Mouse (Mus musculus): ENCODE measurements around the gene Vasp. TPM values are rescaled to one million over a fixed set of nuclear protein-coding genes. Genes with fewer than 3 reads are reported as not detected.

The Vasp gene
- total RNA-seq, 1 experiment from 2014 or later = 62.0 TPM

GRCm38 (mm10) chr7:19272173-19272764 is 652 bp upstream of the Vasp start:
- peak; percentile 87 for DNase-seq

DNA sequence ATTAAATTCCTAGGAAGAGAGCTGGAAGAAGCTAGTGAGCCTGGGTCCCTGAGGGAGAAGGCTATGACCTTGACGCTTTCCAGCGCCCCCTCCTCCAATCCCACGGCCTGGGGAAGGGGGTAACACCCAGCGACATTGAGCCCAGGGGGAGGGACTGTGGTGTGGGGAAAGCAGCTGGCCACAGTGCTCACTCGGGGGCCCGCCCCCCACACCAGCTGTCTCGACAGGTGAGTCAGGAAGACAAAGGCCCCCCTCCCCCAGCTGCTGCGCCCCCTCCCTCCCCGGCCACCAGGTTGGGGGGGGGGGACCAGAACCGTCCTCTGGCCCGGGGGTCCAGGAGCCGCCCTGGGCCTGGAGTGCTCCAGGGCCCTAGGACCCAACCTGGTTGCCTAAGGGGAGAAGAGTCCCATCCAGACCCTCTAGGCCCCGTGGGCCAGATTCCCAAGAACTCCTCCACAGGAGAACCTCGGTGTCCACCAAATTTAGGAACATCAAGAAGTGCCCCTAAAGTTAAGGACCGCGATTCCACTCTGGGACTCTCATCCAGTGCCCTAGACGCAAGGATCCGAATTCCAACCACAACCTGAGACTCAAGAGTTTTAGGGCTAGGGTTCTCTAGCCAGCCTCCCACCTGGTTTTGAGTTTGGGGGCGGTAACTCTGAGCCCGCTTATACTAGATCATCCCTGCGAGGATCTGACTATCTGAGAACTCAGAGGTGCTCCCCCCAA is 944 bp downstream of the Vasp start:
- DNase-seq = peak; percentile 43

DNA sequence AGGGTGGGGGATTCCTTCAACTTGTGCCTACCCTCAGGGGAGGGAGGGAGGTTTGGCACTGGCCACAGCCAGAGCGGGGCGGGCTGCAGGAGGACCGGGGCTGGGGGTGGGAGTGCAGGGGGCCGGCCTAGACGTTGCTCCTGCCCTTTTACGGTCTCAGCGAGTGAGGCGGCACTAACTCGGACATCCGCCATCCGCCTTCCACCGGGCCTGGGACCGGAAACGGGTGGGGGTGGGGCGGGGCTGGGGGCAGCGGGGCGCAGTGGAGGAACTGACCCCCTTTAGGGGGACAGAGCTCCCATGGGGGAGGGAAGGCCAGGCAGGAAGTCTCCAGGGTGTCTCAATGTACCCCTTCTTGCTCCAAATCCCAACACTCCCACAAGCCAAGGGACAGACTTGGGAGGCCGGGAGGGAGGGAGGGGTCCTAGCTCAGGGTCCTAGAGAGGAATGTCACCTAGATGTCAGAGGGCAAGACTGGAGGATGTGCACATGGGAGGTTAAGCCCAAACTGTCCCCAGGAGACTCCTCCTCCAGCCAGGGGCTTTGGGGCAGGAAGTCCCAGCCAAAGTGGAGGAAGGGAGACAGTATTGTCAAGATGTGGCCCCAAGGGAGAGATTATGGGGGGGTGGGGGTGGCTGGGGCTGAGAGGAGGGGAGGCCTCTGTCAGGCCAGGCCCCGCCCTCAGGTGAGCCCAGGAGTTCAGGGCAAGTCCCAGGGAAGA is 1.7 kb downstream of the Vasp start:
- peak; percentile 82 for DNase-seq

DNA sequence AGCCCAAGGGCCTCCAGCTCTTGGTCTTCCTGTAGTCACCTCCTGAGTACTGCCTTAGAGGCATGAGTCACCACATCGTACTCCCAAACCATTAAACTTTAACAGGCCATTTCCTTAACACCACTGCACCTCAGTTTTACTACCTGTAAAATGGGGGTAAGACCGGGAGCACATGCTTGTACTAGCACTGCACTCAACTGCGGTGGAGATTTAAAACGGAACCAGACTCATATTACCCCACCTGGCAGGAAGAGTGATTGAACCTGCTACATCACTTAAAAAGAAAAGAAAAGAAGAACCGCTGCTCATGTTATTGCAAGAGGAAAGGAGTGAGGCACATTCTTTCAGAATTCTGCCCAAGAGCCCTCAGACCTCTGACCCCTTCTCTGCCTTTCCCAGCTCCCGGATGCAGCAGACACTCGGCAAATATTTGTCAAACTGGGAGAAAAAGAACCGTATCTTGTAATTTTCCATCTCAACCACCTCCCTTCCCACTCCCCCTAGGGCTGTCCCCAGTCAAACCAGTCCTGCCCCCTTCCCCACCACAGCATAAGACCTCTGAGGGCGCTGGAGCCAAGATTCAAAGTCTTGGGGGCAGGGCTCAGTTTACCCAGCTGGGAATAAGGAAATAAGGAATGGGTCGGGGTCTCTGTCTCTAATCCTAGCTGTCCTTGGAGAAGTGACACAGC is 2.5 kb downstream of the Vasp start:
- DNase-seq = no peak

DNA sequence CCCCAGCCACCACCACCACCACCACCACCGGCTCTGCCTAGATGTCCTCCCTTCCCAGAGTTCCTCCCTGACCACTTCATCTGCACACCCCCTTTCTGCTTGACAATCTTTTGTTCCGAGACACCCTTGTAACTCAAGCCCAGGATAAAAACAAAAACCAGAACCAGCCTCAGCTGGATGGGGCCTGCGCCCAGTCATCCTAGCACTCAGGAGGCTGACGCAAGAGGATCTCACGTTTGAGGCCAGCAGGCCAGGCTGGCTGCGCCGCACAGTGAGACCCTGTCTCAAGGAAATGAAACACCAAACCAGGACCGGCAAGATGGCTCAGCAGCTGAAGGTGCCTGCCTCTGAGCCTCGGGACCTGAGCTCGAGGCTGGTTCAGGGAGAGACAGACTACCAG is 4.6 kb downstream of the Vasp start:
- DNase-seq = no peak

- DNase-seq = no peak
Measured at GRCm38 (mm10) chr7:19265928-19266822, 5.4 kb downstream of the Vasp start.

- peak; percentile 49 for DNase-seq
Measured at GRCm38 (mm10) chr7:19265147-19265546, 6.5 kb downstream of the Vasp start.

GRCm38 (mm10) chr7:19258336-19258735 is 13.3 kb downstream of the Vasp start:
- DNase-seq = peak; percentile 54

DNA sequence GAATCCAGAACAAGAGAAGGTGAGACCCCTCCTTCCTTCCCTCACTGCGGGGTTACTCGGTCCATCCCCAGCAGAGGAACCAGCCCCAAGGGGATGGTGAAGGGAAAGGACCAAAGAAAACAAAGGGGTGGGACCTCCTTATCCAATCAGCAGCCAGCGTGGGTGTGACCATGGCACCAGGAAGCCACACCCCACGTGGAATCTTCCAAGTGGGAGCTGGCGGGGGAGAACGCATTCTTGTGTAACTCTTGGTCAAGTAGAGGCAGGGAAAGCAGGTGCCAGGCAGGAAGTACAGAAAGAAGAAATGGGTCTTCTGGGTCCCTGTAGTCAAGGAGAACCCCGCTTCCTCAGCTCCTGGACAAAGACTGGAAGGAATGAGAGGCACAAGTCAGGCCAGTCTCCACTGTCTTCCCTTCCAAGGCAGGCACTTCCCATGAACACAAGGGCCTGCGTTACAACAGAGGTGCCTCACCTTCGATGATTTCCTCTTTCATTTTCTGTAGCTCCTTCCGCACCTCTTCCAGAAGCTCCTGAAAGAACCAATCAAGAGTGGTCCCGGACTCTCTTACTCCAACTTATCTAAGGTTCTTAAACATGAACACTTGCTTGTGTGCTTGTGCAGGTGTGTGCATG is 14.1 kb downstream of the Vasp start:
- DNase-seq = peak; percentile 83

GRCm38 (mm10) chr7:19256567-19256966 is 15.1 kb downstream of the Vasp start:
- DNase-seq = no peak

GRCm38 (mm10) chr7:19255395-19255794 is 16.2 kb downstream of the Vasp start:
- no peak for DNase-seq

- DNase-seq = no peak
Measured at GRCm38 (mm10) chr7:19253437-19253836, 18.2 kb downstream of the Vasp start.

GRCm38 (mm10) chr7:19252078-19252477 is 19.5 kb downstream of the Vasp start:
- DNase-seq = no peak

- no peak for DNase-seq
Measured at GRCm38 (mm10) chr7:19247511-19247910, 24.1 kb downstream of the Vasp start.

- DNase-seq = no peak
Measured at GRCm38 (mm10) chr7:19246855-19247254, 24.8 kb downstream of the Vasp start.

GRCm38 (mm10) chr7:19245083-19245482 is 26.5 kb downstream of the Vasp start:
- DNase-seq = peak; percentile 74

DNA sequence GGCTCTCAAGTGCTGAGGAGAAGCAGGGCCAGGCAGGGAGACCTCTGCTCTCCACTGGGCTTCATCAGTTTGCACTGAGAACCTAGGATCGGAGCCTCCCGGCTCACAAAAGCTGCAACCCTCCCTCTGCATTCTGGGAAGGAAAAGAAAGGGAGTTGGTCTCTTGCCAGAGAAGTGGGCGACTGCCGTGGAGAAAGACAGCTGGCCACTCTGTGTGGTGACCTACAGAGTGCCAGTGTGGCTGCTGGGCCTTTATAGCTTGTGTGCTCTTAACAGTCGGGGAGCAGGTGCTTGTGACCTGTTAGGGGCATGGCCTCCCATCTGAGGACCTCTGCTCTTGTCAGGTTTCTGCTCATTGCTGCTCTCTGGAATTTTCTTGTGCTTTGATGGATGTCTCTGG is 27.8 kb downstream of the Vasp start:
- DNase-seq = no peak

- no peak for DNase-seq
Measured at GRCm38 (mm10) chr7:19242005-19242404, 29.6 kb downstream of the Vasp start.

DNA sequence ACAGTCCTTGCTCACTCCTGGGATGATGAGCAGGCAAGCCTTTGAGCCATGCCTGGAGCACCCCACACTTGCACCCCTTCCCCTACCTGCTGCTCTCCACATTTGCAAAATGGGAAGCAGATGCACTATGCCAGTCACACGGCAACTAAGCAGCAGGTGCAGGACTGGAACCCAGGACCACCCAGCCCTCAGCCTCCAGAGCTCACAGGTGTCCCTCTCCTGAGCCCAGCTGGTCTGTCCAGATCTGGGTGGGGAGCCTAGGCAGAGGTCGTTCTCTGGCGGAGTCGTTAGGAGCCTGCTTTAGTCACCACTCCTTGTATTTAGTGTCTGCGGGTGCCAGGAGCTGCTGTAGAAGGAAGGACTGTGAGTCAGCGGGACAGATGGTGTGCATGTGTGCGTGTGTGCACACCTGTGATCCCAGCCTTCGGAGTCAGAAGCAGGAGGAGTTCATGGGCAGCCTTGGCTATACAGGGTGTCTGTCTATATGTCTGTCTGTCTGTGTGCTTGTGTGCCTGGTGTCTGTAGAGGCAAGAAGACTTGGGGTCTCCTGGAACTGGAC is 30.6 kb downstream of the Vasp start:
- DNase-seq = no peak

GRCm38 (mm10) chr7:19239986-19240385 is 31.6 kb downstream of the Vasp start:
- no peak for DNase-seq

DNA sequence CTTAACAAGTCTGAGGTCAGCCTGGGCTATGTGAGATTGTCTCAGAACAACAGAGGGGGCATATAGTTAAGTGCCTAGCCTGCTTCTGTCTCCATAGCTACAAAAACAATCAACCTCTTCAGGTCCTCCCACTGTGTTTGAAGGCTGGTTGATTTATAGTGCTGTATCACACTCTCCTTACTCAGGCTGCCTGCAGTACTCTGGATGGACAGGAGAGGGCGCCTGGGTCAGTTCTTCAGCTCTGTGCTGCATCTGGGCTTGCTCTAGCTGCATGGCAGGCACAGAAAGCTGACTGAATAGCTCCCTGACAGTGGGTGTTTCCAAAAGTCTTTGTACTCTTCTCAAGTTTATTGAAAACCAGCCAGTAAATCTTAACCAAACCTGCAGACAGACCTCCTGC is 32.2 kb downstream of the Vasp start:
- peak; percentile 93 for DNase-seq
